Mouse (Mus musculus): ENCODE results near the gene Stx7. TPM values are rescaled to one million over a fixed set of nuclear protein-coding genes. Genes with fewer than 3 reads are reported as not detected.

Gene Stx7
- polyA plus RNA-seq, 1 experiment from 2014 or later: 93.9 TPM

- no peaks in the 10 kb centered on the region for H3K4me1 ChIP-seq (ENCODE audit: control insufficient read depth, insufficient read depth, low read length)
- no peak for ATAC-seq (ENCODE audit: low read depth)
- no peak overlapping the region for H3K27ac ChIP-seq (replicated peaks; ENCODE audit: low read depth, low read length)
- H3K27me3 ChIP-seq (replicated peaks; ENCODE audit: control insufficient read depth, insufficient read depth, low read length): no peaks in the 10 kb centered on the region
- H3K4me3 ChIP-seq (ENCODE audit: low read depth, low read length): no peak overlapping the region
- no peak overlapping the region for H3K9ac ChIP-seq (ENCODE audit: low read depth, low read length)
- H3K36me3 ChIP-seq (ENCODE audit: control insufficient read depth, insufficient read depth, low read length): peaks cover 23% of the 10 kb centered on the region
- 53% methylated on average over 7 of the region's 7 CpGs for WGBS
- DNase-seq (ENCODE audit: low spot score): peak; percentile 19
- H3K9me3 ChIP-seq (ENCODE audit: control insufficient read depth, low read length): no peaks in the 10 kb centered on the region
- no peak overlapping the region for H3K4me2 ChIP-seq (ENCODE audit: low read depth, low read length)
Observed at GRCm38 (mm10) chr10:24190392-24190791, 41.3 kb downstream of the Stx7 start.

GRCm38 (mm10) chr10:24191977-24192376 lies 42.9 kb downstream of the Stx7 start:
- H3K27me3 ChIP-seq (replicated peaks; ENCODE audit: control insufficient read depth, insufficient read depth, low read length): no peaks in the 10 kb centered on the region
- no peak overlapping the region for H3K4me3 ChIP-seq (ENCODE audit: low read depth, low read length)
- peaks cover 5% of the 10 kb centered on the region; the same call in 1 of the 2 replicates for H3K9me3 ChIP-seq (ENCODE audit: control insufficient read depth, low read length)
- H3K4me1 ChIP-seq (ENCODE audit: control insufficient read depth, insufficient read depth, low read length): no peaks in the 10 kb centered on the region
- peaks cover 11% of the 10 kb centered on the region; the same call in 1 of the 2 replicates for H3K36me3 ChIP-seq (ENCODE audit: control insufficient read depth, insufficient read depth, low read length)
- H3K27ac ChIP-seq (replicated peaks; ENCODE audit: low read depth, low read length): no peak overlapping the region
- DNase-seq (ENCODE audit: low spot score) (peak; percentile 52), ATAC-seq (ENCODE audit: low read depth) (no peak; the same call in 1 of the 2 replicates)
- WGBS: 46% methylated on average over 1 of the region's 1 CpGs
- no peak overlapping the region for H3K4me2 ChIP-seq (ENCODE audit: low read depth, low read length)
- H3K9ac ChIP-seq (ENCODE audit: low read depth, low read length): no peak overlapping the region

- ATAC-seq (ENCODE audit: low read depth): no peak
- H3K9ac ChIP-seq (ENCODE audit: low read depth, low read length): no peak overlapping the region
- H3K27ac ChIP-seq (replicated peaks; ENCODE audit: low read depth, low read length): no peak overlapping the region
- 79% methylated on average over 12 of the region's 12 CpGs for WGBS
- H3K4me2 ChIP-seq (ENCODE audit: low read depth, low read length): no peak overlapping the region
- H3K4me3 ChIP-seq (ENCODE audit: low read depth, low read length): no peak overlapping the region
- no peaks in the 10 kb centered on the region for H3K27me3 ChIP-seq (replicated peaks; ENCODE audit: control insufficient read depth, insufficient read depth, low read length)
- no peak for DNase-seq (ENCODE audit: low spot score)
- peaks cover 5% of the 10 kb centered on the region; the same call in 1 of the 2 replicates for H3K9me3 ChIP-seq (ENCODE audit: control insufficient read depth, low read length)
- no peaks in the 10 kb centered on the region for H3K4me1 ChIP-seq (ENCODE audit: control insufficient read depth, insufficient read depth, low read length)
- H3K36me3 ChIP-seq (ENCODE audit: control insufficient read depth, insufficient read depth, low read length): no peaks in the 10 kb centered on the region
Observed at GRCm38 (mm10) chr10:24199303-24199702, 50.2 kb downstream of the Stx7 start.

- DNase-seq (ENCODE audit: low spot score) (no peak), ATAC-seq (ENCODE audit: low read depth) (no peak)
- 60% methylated on average over 3 of the region's 3 CpGs for WGBS
- Histone ChIP-seq H3K36me3 (ENCODE audit: control insufficient read depth, insufficient read depth, low read length) (no peaks in the 10 kb centered on the region), H3K9me3 (ENCODE audit: control insufficient read depth, low read length) (peaks cover 5% of the 10 kb centered on the region; the same call in 1 of the 2 replicates), H3K9ac (ENCODE audit: low read depth, low read length) (no peak overlapping the region), H3K4me1 (ENCODE audit: control insufficient read depth, insufficient read depth, low read length) (no peaks in the 10 kb centered on the region), H3K27me3 (replicated peaks; ENCODE audit: control insufficient read depth, insufficient read depth, low read length) (no peaks in the 10 kb centered on the region), H3K4me3 (ENCODE audit: low read depth, low read length) (no peak overlapping the region), H3K27ac (replicated peaks; ENCODE audit: low read depth, low read length) (no peak overlapping the region), H3K4me2 (ENCODE audit: low read depth, low read length) (no peak overlapping the region)
Observed at GRCm38 (mm10) chr10:24200099-24200498, 51.0 kb downstream of the Stx7 start.

GRCm38 (mm10) chr10:24210075-24210474 lies 61.0 kb downstream of the Stx7 start:
- 74% methylated on average over 6 of the region's 6 CpGs for WGBS

GRCm38 (mm10) chr10:24213297-24213696 lies 64.2 kb downstream of the Stx7 start:
- no peak overlapping the region for H3K9ac ChIP-seq (ENCODE audit: low read depth, low read length)
- DNase-seq (ENCODE audit: low spot score): no peak
- no peaks in the 10 kb centered on the region for H3K36me3 ChIP-seq (ENCODE audit: control insufficient read depth, insufficient read depth, low read length)
- H3K27ac ChIP-seq (replicated peaks; ENCODE audit: low read depth, low read length): no peak overlapping the region
- no peaks in the 10 kb centered on the region for H3K27me3 ChIP-seq (replicated peaks; ENCODE audit: control insufficient read depth, insufficient read depth, low read length)
- no peaks in the 10 kb centered on the region for H3K9me3 ChIP-seq (ENCODE audit: control insufficient read depth, low read length)
- ATAC-seq (ENCODE audit: low read depth): no peak
- no peak overlapping the region for H3K4me2 ChIP-seq (ENCODE audit: low read depth, low read length)
- 70% methylated on average over 5 of the region's 5 CpGs for WGBS
- H3K4me3 ChIP-seq (ENCODE audit: low read depth, low read length): no peak overlapping the region
- H3K4me1 ChIP-seq (ENCODE audit: control insufficient read depth, insufficient read depth, low read length): no peaks in the 10 kb centered on the region

More at GRCm38 (mm10) chr10:24210075-24210474, 61.0 kb downstream of the Stx7 start:
- no peaks in the 10 kb centered on the region for H3K36me3 ChIP-seq (ENCODE audit: control insufficient read depth, insufficient read depth, low read length)
- DNase-seq (ENCODE audit: low spot score) (no peak), ATAC-seq (ENCODE audit: low read depth) (no peak)
- no peaks in the 10 kb centered on the region for H3K4me1 ChIP-seq (ENCODE audit: control insufficient read depth, insufficient read depth, low read length)
- H3K9ac ChIP-seq (ENCODE audit: low read depth, low read length): no peak overlapping the region
- no peak overlapping the region for H3K4me2 ChIP-seq (ENCODE audit: low read depth, low read length)
- no peaks in the 10 kb centered on the region for H3K27me3 ChIP-seq (replicated peaks; ENCODE audit: control insufficient read depth, insufficient read depth, low read length)
- no peak overlapping the region for H3K27ac ChIP-seq (replicated peaks; ENCODE audit: low read depth, low read length)
- no peak overlapping the region for H3K4me3 ChIP-seq (ENCODE audit: low read depth, low read length)
- H3K9me3 ChIP-seq (ENCODE audit: control insufficient read depth, low read length): no peaks in the 10 kb centered on the region

- whole genome bisulfite sequencing: 54% methylated on average over 6 of the region's 6 CpGs
Observed at GRCm38 (mm10) chr10:24217558-24218268, 68.6 kb downstream of the Stx7 start.

GRCm38 (mm10) chr10:24220931-24221330 lies 71.8 kb downstream of the Stx7 start:
- no peak overlapping the region for H3K4me2 ChIP-seq (ENCODE audit: low read depth, low read length)
- 65% methylated on average over 5 of the region's 5 CpGs for WGBS
- ATAC-seq (ENCODE audit: low read depth): no peak
- DNase-seq (ENCODE audit: low spot score): no peak
- no peaks in the 10 kb centered on the region for H3K36me3 ChIP-seq (ENCODE audit: control insufficient read depth, insufficient read depth, low read length)
- peaks cover 4% of the 10 kb centered on the region; the same call in 1 of the 2 replicates for H3K4me1 ChIP-seq (ENCODE audit: control insufficient read depth, insufficient read depth, low read length)
- no peaks in the 10 kb centered on the region for H3K9me3 ChIP-seq (ENCODE audit: control insufficient read depth, low read length)
- H3K4me3 ChIP-seq (ENCODE audit: low read depth, low read length): no peak overlapping the region
- peaks cover 30% of the 10 kb centered on the region for H3K27me3 ChIP-seq (replicated peaks; ENCODE audit: control insufficient read depth, insufficient read depth, low read length)
- H3K9ac ChIP-seq (ENCODE audit: low read depth, low read length): no peak overlapping the region
- H3K27ac ChIP-seq (replicated peaks; ENCODE audit: low read depth, low read length): no peak overlapping the region

More at GRCm38 (mm10) chr10:24217558-24218268, 68.6 kb downstream of the Stx7 start:
- peaks cover 8% of the 10 kb centered on the region for H3K27me3 ChIP-seq (replicated peaks; ENCODE audit: control insufficient read depth, insufficient read depth, low read length)
- H3K36me3 ChIP-seq (ENCODE audit: control insufficient read depth, insufficient read depth, low read length): no peaks in the 10 kb centered on the region
- no peaks in the 10 kb centered on the region for H3K9me3 ChIP-seq (ENCODE audit: control insufficient read depth, low read length)
- DNase-seq (ENCODE audit: low spot score) (no peak), ATAC-seq (ENCODE audit: low read depth) (no peak)
- no peak overlapping the region for H3K9ac ChIP-seq (ENCODE audit: low read depth, low read length)
- H3K4me3 ChIP-seq (ENCODE audit: low read depth, low read length): no peak overlapping the region
- no peaks in the 10 kb centered on the region for H3K4me1 ChIP-seq (ENCODE audit: control insufficient read depth, insufficient read depth, low read length)
- no peak overlapping the region for H3K4me2 ChIP-seq (ENCODE audit: low read depth, low read length)
- no peak overlapping the region for H3K27ac ChIP-seq (replicated peaks; ENCODE audit: low read depth, low read length)

GRCm38 (mm10) chr10:24222911-24223310 lies 73.8 kb downstream of the Stx7 start:
- H3K36me3 ChIP-seq (ENCODE audit: control insufficient read depth, insufficient read depth, low read length): no peaks in the 10 kb centered on the region
- peak overlapping the region; percentile 54 for H3K4me3 ChIP-seq (ENCODE audit: low read depth, low read length)
- H3K27me3 ChIP-seq (replicated peaks; ENCODE audit: control insufficient read depth, insufficient read depth, low read length): peaks cover 30% of the 10 kb centered on the region
- DNase-seq (ENCODE audit: low spot score) (no peak), ATAC-seq (ENCODE audit: low read depth) (no peak)
- peaks cover 4% of the 10 kb centered on the region; the same call in 1 of the 2 replicates for H3K4me1 ChIP-seq (ENCODE audit: control insufficient read depth, insufficient read depth, low read length)
- WGBS: 11% methylated on average over 6 of the region's 6 CpGs
- peak overlapping the region; percentile 96 for H3K4me2 ChIP-seq (ENCODE audit: low read depth, low read length)
- H3K9ac ChIP-seq (ENCODE audit: low read depth, low read length): 0 out of 2 replicates have a peak overlapping the region, but pooled peaks have one; percentile 68
- H3K9me3 ChIP-seq (ENCODE audit: control insufficient read depth, low read length): no peaks in the 10 kb centered on the region
- no peak overlapping the region for H3K27ac ChIP-seq (replicated peaks; ENCODE audit: low read depth, low read length)
